Mouse (Mus musculus) mouse trophoblast stem cell (cell line): Measurements from ENCODE around the gene Rad1.
"Not testable (repeated sequence)": the region's sequence is repeated elsewhere in the genome, so short reads cannot be mapped to it uniquely, and the experiment has no call there.

ENCODE experiments used
- in situ Hi-C, 2 experiments: fragments of 300-500 bp; cut with MseI, MboI; formaldehyde crosslinking; loops; 2 replicates in 1 of 2; 3 replicates in 1 of 2; pipeline ENCODE4 v1.15.1; 2025

Rad1 gene

GRCm38 (mm10) chr15:10506099-10506498 is 20.3 kb downstream of the Rad1 start:
- in situ Hi-C loops: loop anchor here (25.0 kb wide), 1 partner anchor 381 kb away; no protein-coding TSS in a partner anchor

DNA sequence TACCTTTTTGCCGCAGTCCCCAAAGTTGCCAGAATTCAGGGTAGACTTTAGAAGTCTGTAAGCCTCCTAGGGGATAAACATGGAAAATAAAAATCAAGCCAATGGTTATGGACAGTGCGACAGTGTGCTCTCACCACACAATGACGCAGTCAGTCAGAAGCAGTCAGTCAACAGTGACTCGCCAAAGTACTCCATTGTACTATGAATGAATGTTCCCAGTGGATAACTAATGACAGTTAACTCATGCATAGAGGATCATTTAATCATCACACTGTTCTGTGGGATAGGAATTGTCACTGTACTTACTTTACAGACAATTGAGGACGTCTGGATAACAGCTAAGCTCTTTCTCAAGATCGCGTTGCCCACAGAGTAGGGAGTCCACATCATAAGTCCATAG is 29.3 kb downstream of the Rad1 start:
- in situ Hi-C loops: loop anchor here (25.0 kb wide), 1 partner anchor 372 kb away; no protein-coding TSS in a partner anchor

DNA sequence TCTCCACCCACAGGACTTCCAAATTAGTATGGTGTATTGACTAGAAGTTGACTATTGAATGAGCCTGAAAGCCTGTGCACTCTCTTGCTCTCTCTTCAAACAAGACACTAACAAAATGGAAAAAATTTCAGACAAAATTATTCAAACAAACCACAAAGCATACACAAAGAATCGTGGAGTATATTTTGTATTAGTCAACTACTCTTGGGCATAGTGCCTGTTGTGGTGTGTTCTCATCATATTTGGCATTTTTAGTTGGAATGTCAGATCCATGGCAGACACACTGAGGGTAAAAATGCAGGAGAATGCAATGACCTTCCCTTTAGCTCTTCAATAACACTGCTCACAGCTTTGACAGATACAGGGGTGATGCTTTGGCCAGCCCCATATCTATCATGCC is 40.1 kb downstream of the Rad1 start:
- in situ Hi-C loops: no loop called here

DNA sequence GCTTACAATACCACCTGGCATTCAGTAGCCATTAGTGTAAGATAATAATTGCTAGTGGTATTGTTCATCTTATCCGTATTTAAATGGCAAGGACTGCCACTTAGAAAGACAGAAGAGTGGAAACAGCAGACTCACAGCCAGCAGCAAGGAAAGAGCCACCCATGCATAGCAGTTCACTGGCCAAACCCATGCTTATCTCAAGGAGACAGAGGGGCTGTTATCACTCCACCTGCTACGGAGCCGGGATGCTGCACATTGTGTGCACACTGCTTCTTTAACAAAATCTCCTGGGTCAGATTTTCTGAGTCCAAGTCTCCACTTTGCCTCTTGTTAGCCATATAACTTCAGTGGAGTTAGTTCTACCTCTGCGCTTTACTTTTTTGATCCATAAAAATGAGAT is 45.5 kb downstream of the Rad1 start:
- in situ Hi-C loops: no loop called here

GRCm38 (mm10) chr15:10533361-10533760 is 47.5 kb downstream of the Rad1 start:
- in situ Hi-C loops: not testable (repeated sequence)

GRCm38 (mm10) chr15:10534591-10534990 is 48.8 kb downstream of the Rad1 start:
- in situ Hi-C loops: no loop called here

GRCm38 (mm10) chr15:10535969-10536368 is 50.2 kb downstream of the Rad1 start:
- in situ Hi-C loops: no loop called here

DNA sequence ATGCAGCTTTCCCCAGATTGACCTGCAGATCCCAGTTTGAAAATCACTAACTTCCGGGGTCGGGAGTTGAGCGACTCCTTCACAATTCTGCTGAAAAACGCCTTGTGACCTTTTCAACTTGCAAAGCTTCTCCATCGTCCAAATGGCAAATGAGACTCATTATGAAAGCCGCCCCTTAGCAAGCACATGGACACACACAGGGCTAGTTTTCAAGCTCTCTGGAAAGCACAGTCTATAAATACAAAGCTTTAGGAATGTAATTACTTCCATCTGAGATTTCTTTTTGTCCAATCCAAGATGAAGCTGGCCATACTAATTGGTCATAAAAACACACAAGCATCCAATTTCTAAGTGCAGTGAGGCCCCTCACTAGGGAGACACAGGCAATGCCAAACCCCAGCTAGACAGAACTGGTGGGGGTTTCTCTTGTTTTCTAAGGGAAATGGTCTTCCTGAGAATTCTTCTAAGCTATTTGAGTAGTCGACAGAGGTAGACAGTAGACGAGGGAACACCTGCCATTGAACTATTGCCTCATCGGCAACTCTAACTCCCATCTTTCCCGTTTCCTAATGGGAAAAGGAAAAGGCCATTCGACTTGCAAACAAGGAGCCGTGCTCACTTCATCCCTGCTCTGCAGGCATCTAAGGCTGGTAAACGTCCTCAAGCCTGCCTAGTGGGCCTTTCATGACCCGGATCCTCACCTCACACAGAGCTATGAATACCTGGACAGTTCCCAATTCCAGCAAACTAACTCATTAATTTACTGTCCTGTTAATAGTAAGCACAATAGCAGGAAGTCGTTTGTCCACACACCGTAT is 54.7 kb downstream of the Rad1 start:
- in situ Hi-C loops: no loop called here
